Mouse (Mus musculus) ES-Bruce4 (cell line): ENCODE data around the gene Tsc1.

Source experiments
- CTCF ChIP-seq: IDR thresholded peaks from one replicate; pipeline ENCODE4 v1.8.1; 2011; ENCODE audit warnings: low read depth, low read length
- POLR2A ChIP-seq: IDR thresholded peaks from one replicate; pipeline ENCODE4 v1.8.1; 2011; ENCODE audit warnings: low read length; ENCODE audit not compliant: insufficient read depth

- TF ChIP-seq POLR2A (no peak), CTCF (no peak)
Measured at GRCm38 (mm10) chr2:28605789-28606541, 35.1 kb upstream of the Tsc1 start.
